Mouse (Mus musculus): Measurements from ENCODE around the gene Dusp23. TPM values are rescaled to one million over a fixed set of nuclear protein-coding genes. Genes with fewer than 3 reads are reported as not detected.

Gene Dusp23
- total RNA-seq (2021), result 1 to 10 TPM; 6.0 to 6.3 TPM

DNA sequence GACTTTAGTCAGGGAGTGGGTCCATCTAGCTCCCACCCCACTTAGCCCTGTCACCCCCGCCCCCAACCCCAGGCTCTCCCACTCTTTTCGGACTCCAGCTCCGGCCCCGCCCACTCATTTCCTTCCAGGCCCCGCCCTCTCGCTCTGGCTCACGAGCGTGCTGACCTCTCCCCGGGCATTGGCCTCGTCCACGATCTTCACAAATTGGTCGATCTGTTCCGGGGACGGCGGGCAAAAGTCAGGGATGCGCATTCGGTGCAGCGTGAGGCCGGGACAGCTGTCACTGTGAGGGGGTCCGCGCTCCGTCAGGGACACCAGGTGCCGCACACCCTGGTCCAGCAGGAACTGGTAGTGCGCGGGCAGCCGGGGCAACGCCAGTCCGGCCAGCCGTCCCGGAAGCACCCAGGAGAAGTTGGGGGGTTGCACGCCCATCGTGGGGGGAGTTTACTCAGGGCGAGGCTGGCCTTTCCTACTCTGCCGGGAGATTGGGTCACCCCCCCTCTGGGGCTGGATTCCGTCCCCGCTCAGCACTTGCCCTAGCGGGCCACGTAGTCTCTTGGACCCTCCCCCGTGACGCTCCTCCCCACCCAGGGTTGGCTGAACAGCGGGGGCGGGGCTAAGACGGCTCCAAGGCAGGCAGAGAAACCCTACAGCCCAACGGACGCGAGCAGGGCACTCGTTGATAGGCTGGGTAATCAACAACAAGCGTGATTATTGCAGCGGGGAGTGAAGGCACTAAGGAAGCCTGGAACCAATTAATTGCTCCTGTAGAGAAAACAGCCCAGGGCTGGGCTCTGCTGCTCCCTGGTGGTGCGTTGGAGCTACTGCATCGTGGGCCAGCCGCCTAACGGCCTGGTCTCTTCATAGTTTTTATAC lies at the start of gene Dusp23:
TSS of gene Dusp23 (minus strand) at position 512 of the 876 bp plus-strand sequence.
- DNase-seq, result peak; percentile 97

DNA sequence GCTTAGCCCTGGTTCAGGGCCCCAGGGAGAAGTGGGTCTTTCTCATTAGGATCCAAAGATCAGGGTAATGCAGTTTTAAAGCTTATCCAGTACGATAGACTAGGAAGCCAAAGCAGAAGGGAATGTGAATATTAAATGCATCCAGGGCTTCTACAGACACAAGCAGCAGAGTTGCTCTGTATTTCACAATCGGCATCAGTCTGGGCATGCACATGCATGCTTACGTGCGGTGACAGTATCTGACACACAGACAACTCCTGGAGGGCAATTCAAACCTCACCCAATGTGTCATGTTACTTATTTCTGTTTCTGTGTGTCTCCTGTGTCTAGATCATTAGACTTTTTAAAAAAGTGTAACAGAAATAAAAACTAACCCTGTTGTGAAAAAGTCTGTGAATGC lies 48.0 kb upstream of the Dusp23 start:
- DNase-seq, result no peak

- no peak for DNase-seq
Observed at GRCm38 (mm10) chr1:172670716-172671115, 38.0 kb upstream of the Dusp23 start.

GRCm38 (mm10) chr1:172667597-172667996 lies 34.8 kb upstream of the Dusp23 start:
- no peak for DNase-seq

GRCm38 (mm10) chr1:172665457-172665856 lies 32.7 kb upstream of the Dusp23 start:
- no peak for DNase-seq

GRCm38 (mm10) chr1:172659688-172660087 lies 26.9 kb upstream of the Dusp23 start:
- no peak for DNase-seq

- no peak for DNase-seq
Observed at GRCm38 (mm10) chr1:172657266-172657665, 24.5 kb upstream of the Dusp23 start.

GRCm38 (mm10) chr1:172653900-172654299 lies 21.1 kb upstream of the Dusp23 start:
- no peak for DNase-seq

DNA sequence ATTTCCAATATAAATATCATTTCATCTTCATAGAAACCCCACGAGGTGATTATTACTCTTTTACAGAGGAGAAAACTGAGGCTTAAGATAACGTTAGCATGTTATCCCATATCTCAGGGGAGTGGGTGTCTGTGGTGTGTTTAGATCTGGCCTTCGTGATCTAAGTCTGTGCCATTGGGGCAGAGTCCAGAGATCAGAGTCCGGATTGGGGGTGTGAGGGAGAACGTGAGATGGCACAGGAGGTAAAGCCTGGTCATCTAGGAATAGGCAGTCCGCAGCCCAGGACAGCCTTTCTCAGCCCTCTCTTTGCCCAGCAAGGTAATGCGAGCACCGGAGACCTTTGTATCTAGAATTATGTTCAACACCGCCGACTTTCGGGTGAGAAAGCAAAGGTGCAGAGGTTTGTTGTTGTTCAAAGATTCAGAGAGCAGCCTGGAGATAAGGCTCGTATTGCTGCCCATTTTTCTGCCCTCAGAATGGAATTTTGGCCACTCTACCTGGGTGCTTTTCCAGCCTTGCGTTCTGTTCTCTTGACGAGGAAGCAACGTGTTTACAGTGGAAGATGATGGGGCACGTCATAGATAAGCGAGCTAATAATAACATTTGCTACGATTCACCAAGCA lies 19.4 kb upstream of the Dusp23 start:
- DNase-seq, result no peak

DNA sequence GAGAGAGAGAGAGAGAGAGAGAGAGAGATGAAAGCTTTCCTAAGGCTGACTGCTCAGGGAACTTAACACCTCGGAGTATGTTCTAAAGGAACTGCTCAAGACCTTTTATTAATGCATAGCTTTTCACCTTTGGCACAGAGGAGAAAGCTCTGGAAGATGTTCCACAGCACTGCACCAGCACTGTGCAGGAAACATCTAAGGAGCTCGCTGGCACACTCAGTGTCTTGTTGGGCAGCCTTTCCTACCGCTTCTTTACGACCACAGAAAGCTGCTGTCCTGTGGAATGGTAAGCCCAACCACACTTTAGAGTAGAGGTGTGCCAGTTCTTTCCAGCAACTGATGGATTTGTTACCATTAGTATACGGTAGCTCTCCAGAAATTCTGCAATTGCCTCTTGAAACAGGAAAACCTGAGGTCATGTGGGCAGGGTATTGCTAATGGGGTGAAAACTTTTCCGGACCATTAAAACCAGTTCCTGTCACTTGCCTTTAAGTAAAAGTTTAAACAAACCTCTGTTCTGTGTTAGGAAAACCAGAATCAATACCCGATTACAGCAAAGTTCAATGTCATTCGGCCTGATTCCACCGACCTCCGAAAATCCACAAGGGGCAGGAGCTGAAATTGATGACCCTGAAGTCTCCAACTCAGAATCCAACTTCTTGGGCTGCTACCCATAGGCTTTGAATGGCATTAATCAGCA lies 18.7 kb upstream of the Dusp23 start:
- DNase-seq, result no peak

DNA sequence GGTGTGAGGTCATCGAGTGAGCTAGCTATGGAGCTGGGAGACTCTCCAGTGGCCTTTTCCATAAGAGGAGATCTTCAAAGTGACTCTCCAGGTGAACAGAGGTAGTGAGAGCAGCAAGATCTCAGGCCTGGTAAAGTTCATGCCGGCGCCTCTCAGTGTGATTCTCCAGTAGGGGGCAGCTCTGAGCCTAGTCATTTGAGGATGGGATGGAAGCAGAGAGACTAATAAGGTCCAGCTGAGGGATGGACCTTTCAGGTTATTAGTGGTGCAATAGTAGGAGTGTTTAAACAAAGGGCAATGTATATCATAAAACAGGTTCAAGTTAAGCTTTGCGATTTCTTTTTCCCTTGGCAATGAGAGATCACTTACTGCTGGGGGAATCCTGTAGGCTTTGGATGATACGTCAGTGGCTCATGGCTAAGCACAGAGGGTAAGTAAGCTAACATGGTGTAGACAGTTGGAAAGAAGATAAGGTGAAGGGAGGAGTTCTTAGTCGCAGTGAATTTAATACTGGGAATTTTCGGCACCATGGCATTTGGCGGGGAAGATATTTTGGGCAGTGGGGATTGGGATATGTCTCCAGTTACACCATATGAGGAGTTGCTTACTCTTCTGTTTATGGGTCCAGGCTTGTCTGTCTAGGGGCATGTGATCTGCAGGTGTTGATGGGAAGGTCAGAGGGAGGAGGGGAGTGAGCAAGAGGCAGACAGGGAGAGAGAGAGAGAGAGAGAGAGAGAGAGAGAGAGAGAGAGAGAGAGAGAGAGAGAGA lies 17.9 kb upstream of the Dusp23 start:
- peak; percentile 47 for DNase-seq

DNA sequence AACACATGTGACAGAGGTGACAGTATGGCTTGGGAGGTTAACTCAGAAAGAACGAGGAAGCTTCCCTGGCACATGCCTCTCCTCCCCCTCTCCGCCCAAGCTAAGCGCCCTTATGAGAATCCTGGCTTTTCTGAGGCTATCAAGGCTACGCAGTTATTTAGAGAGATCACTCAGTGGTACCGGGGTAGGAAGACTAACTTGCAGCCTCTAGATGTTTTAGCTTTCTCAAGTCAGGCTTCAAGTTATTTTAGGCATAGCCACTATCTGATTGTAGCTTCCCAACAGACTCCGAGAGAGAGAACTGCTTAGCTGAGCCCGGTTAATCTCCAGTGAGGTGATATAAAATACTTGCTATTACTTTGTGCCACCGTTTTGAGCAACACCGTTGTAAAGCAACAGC lies 16.6 kb upstream of the Dusp23 start:
- DNase-seq, result no peak

GRCm38 (mm10) chr1:172647236-172647635 lies 14.5 kb upstream of the Dusp23 start:
- no peak for DNase-seq

GRCm38 (mm10) chr1:172638781-172639180 lies 6.0 kb upstream of the Dusp23 start:
- DNase-seq, result peak; percentile 28

DNA sequence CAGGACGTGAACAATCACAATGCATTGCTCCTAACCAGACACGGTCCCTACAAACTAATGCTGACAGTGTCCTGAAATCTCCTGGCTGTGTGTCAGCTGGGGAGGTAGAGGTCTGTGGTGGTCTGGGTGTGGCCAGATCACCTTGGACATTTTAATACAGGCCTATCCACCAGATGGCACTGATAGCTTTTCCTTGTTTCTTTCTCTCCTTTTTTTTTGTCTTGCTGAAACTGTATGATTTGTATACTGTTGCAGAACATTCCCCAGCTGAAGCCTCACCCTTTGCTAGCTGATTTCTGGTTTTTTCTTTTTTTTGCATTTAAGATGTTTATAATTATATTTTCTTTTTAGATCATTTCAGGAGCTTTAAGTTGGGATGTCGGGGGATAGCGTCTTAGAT lies 5.0 kb upstream of the Dusp23 start:
- DNase-seq, result no peak

DNA sequence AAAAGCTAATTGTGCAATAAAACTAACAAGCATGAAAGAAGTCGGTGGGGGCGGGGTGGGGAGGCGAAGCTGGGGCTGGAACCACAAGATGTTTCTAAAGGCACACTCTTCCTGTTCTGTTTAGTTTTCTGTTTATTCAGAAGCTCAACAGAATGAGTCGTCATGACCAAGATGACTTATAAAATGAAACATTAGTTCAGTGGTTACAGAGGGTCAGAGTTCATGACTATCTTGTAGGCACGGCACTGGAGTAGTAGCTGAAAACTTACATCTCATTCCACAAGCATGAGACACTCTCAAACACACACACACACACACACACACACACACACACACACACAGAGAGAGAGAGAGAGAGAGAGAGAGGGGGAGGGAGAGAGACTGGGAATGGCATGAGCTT lies 3.5 kb upstream of the Dusp23 start:
- no peak for DNase-seq

DNA sequence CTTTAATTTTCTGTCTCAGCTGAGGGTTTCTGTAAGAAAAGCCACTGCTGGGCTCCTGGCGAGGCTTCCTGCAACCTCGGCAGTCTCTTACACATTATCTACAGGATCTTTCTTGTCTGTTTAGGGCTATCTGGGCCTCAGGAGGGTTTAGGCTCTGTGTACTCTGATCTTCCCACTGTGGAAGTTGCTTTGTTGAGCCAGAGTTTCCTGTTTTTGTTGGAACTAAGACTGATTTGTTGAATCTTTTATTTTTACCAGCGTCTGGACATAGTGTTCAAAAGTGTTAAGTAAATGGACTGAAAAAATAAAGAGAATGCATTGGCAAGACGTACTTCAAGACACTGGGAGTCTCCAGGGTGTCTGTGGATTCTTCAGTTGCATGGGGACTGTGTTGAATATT lies 2.5 kb upstream of the Dusp23 start:
- no peak for DNase-seq

GRCm38 (mm10) chr1:172634136-172634535 lies 1.4 kb upstream of the Dusp23 start:
- no peak for DNase-seq

DNA sequence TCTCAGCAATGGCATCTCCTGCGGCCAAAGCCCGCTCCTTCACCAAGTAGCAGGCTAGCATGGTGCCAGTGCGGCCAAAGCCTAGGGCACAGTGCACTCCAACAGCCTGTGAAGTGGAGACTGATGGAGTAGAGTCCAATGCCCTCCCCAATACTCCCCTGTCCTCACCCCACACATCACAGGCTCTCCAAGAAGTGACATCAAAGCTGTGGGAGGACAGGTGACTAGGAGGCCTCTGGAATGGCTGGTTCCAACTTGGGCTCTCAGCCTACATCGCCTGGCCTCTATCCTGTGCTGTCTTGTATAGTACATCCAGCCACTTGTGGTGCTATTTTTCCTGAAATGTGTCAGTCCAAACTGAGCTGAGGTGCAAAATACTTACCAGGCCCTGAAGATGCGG lies 1.0 kb downstream of the Dusp23 start:
- no peak for DNase-seq

- no peak for DNase-seq
Observed at GRCm38 (mm10) chr1:172629831-172630230, 2.9 kb downstream of the Dusp23 start.

- no peak for DNase-seq
Observed at GRCm38 (mm10) chr1:172626306-172626705, 6.5 kb downstream of the Dusp23 start.

GRCm38 (mm10) chr1:172624081-172624480 lies 8.7 kb downstream of the Dusp23 start:
- DNase-seq, result no peak

- no peak for DNase-seq
Observed at GRCm38 (mm10) chr1:172623599-172623998, 9.2 kb downstream of the Dusp23 start.
